Comparison of ENCODE assay signal across 8 mouse cellular contexts in genomic region chr6:116266273-116267109, GRCm38 (mm10). TPM values are rescaled to one million over a fixed set of nuclear protein-coding genes. Genes with fewer than 3 reads are reported as not detected.
DNase-seq lines count a peak whose midpoint lies in the region; TF ChIP-seq lines count a peak whose summit lies in the region.

No protein-coding gene starts in this region.

- no peaks in the 10 kb centered on the region for H3K27me3 ChIP-seq in hindbrain, embryonic 10.5 days (ENCODE audit: insufficient read depth, poor library complexity, severe bottlenecking)
- no peaks in the 10 kb centered on the region for H3K27me3 ChIP-seq in megakaryocyte, embryonic 14.5 days (replicated peaks)
- H3K27me3 ChIP-seq in thymus, adult 2 months (ENCODE audit: control insufficient read depth, insufficient read depth, low read length): no peaks in the 10 kb centered on the region

- TF ChIP-seq CTCF in bone marrow macrophage, adult 2 months (IDR thresholded peaks at IDR 0.05; ENCODE audit: low read depth, low read length): peak; percentile 29; the same call in 1 of the 2 replicates
- no peak for TF ChIP-seq CTCF in thymus, adult 2 months (IDR thresholded peaks at IDR 0.05; ENCODE audit: borderline replicate concordance, control insufficient read depth, extremely low read depth, insufficient read depth, low read length, poor library complexity)

- WGBS in hindbrain, embryonic 10.5 days: 18% methylated on average over 11 of the region's 11 CpGs
- WGBS in thymus, adult 2 months: 31% methylated on average over 11 of the region's 11 CpGs

- H3K36me3 ChIP-seq in hindbrain, embryonic 10.5 days: peaks cover 13% of the 10 kb centered on the region
- H3K36me3 ChIP-seq in megakaryocyte, embryonic 14.5 days (replicated peaks; ENCODE audit: low read length): peaks cover 33% of the 10 kb centered on the region
- H3K36me3 ChIP-seq in thymus, adult 2 months (ENCODE audit: control insufficient read depth, insufficient read depth, low read length): no peaks in the 10 kb centered on the region

- peak overlapping the region; percentile 36 for H3K27ac ChIP-seq in bone marrow macrophage, adult 2 months (ENCODE audit: insufficient read depth, low read depth, low read length)
- peak overlapping the region; percentile 78 for H3K27ac ChIP-seq in hindbrain, embryonic 10.5 days
- peak overlapping the region; percentile 53 for H3K27ac ChIP-seq in thymus, adult 2 months (ENCODE audit: control insufficient read depth, insufficient read depth, low read length)

- H3K4me3 ChIP-seq in bone marrow macrophage, adult 2 months (ENCODE audit: insufficient read depth, low read length): no peak overlapping the region
- H3K4me3 ChIP-seq in hindbrain, embryonic 10.5 days: peak overlapping the region; percentile 69
- H3K4me3 ChIP-seq in megakaryocyte, embryonic 14.5 days (replicated peaks): peak overlapping the region; percentile 99
- no peak overlapping the region for H3K4me3 ChIP-seq in thymus, adult 2 months (ENCODE audit: control insufficient read depth, insufficient read depth, low read length)

- no peak for TF ChIP-seq POLR2A in bone marrow macrophage, adult 2 months (IDR thresholded peaks at IDR 0.05; ENCODE audit: borderline replicate concordance, low read depth, low read length)
- TF ChIP-seq POLR2A in thymus, adult 2 months (IDR thresholded peaks at IDR 0.05; ENCODE audit: control insufficient read depth, extremely low read depth, insufficient read depth, low read length, poor library complexity): no peak

- DNase-seq in layer of hippocampus, adult 9-11 months: peak; percentile 5
- DNase-seq in layer of hippocampus, adult 9-10 months (ENCODE audit: low spot score): no peak
- peak; percentile 80 for DNase-seq in hindbrain, embryonic 10.5 days (ENCODE audit: low spot score)
- peak; percentile 44 for DNase-seq in thymus, adult 2 months
- no peak for DNase-seq in urinary bladder, adult 18-20 months (ENCODE audit: low spot score in 2 of 2)
- DNase-seq in kidney, adult 11 months: no peak

- no peaks in the 10 kb centered on the region for H3K9me3 ChIP-seq in hindbrain, embryonic 10.5 days
- no peaks in the 10 kb centered on the region for H3K9me3 ChIP-seq in megakaryocyte, embryonic 14.5 days

- peaks cover 11% of the 10 kb centered on the region for H3K4me1 ChIP-seq in bone marrow macrophage, adult 2 months (ENCODE audit: control insufficient read depth, insufficient read depth, low read length)
- H3K4me1 ChIP-seq in hindbrain, embryonic 10.5 days (replicated peaks): peaks cover 23% of the 10 kb centered on the region
- H3K4me1 ChIP-seq in megakaryocyte, embryonic 14.5 days: peaks cover 70% of the 10 kb centered on the region
- H3K4me1 ChIP-seq in thymus, adult 2 months (replicated peaks; ENCODE audit: control insufficient read depth, insufficient read depth, low read length): peaks cover 9% of the 10 kb centered on the region

RNA-seq across cellular contexts. Expression of gene Zfand4, which starts 2.5 kb away (rescaled TPM):
- polyA plus RNA-seq in bone marrow macrophage, adult 2 months (2012; ENCODE audit: insufficient read depth, insufficient read length, missing spikeins): 5.8 and 6.6 TPM in 2 replicates
- polyA plus RNA-seq in hindbrain, embryonic 10.5 days (2016; fragmentation: Nextera tagmentation; extraction: Ambion mirVana): 7.4 TPM in 2 replicates
- 1.3 TPM in 1 of 2 replicates, not detected in the other for polyA plus RNA-seq in megakaryocyte, embryonic 14.5 days (2012; ENCODE audit: insufficient read depth, low replicate concordance)
- polyA plus RNA-seq in thymus, adult 2 months (2012; rRNA removed): 1.7 and 1.9 TPM in 2 replicates

RNA-seq across cellular contexts. Expression of gene Washc2, which starts 58.7 kb away (rescaled TPM):
- 87.7 and 90.9 TPM in 2 replicates for polyA plus RNA-seq in bone marrow macrophage, adult 2 months (2012; ENCODE audit: insufficient read depth, insufficient read length, missing spikeins)
- polyA plus RNA-seq in hindbrain, embryonic 10.5 days (2016; fragmentation: Nextera tagmentation; extraction: Ambion mirVana): 52.9 and 54.9 TPM in 2 replicates
- 5.5 and 10.2 TPM in 2 replicates for polyA plus RNA-seq in megakaryocyte, embryonic 14.5 days (2012; ENCODE audit: insufficient read depth, low replicate concordance)
- 49.1 and 61.7 TPM in 2 replicates for polyA plus RNA-seq in thymus, adult 2 months (2012; rRNA removed)

Comparison
In these comparisons a context has a peak if more than half of its experiments do, and no peak if none do; other contexts are left out.
1. DNase-seq: peak in layer of hippocampus, adult 9-11 months (single experiment), hindbrain, embryonic 10.5 days (single experiment) and thymus, adult 2 months (single experiment); none in layer of hippocampus, adult 9-10 months (single experiment), urinary bladder, adult 18-20 months (0 of 2) and kidney, adult 11 months (single experiment).
2. H3K4me3 ChIP-seq: peak in hindbrain, embryonic 10.5 days (single experiment) and megakaryocyte, embryonic 14.5 days (single experiment); none in bone marrow macrophage, adult 2 months (single experiment) and thymus, adult 2 months (single experiment).
3. Peak in every context shown above with its lines, with median percentiles within 50 percentile points of each other: H3K27ac ChIP-seq.